Mouse (Mus musculus) heart, embryonic 10.5 days (tissue): ENCODE measurements around the gene Myo1f. TPM values are rescaled to one million over a fixed set of nuclear protein-coding genes. Genes with fewer than 3 reads are reported as not detected.
A peak's percentile ranks its signal among the peaks of the same experiment; 100 is the strongest.
"Not testable (repeated sequence)": the region's sequence is repeated elsewhere in the genome, so short reads cannot be mapped to it uniquely, and the experiment has no call there.

Source experiments
- DNase-seq: peaks from one replicate; pipeline ENCODE4 v3.0.0-alpha.2; 2017; ENCODE audit warnings: low spot score
- H3K27ac ChIP-seq: fragments of 300-500 bp; sonication (generic); 2 replicates; pipeline ENCODE4 v1.5.1; 2016; ENCODE audit warnings: mild to moderate bottlenecking
- H3K27me3 ChIP-seq: fragments of 300-500 bp; sonication (generic); 2 replicates; pipeline ENCODE4 v1.6.1; 2016; ENCODE audit warnings: mild to moderate bottlenecking; ENCODE audit not compliant: poor library complexity, insufficient read depth, severe bottlenecking
- H3K36me3 ChIP-seq: fragments of 300-500 bp; sonication (generic); 2 replicates; pipeline ENCODE4 v1.6.1; 2016; ENCODE audit warnings: mild to moderate bottlenecking, moderate library complexity
- H3K4me1 ChIP-seq: fragments of 300-500 bp; sonication (generic); 2 replicates; pipeline ENCODE4 v1.6.1; 2016; ENCODE audit warnings: mild to moderate bottlenecking
- H3K4me3 ChIP-seq: fragments of 300-500 bp; sonication (generic); 2 replicates; pipeline ENCODE4 v1.5.1; 2016; ENCODE audit warnings: mild to moderate bottlenecking, moderate library complexity
- H3K9me3 ChIP-seq: fragments of 300-500 bp; sonication (generic); 2 replicates; pipeline ENCODE4 v1.6.1; 2016; ENCODE audit warnings: mild to moderate bottlenecking, moderate library complexity
- WGBS: fragments of 180-500 bp; shearing (Covaris S2); methylation state at CpG from one replicate; pipeline ENCODE4 v1.1.7; 2016; 5-methylcytosine and 5-hydroxymethylcytosine counted together
- polyA plus RNA-seq: library from polyadenylated mRNA; unstranded; fragments of >200 nt; fragmentation: Nextera tagmentation; extraction: Ambion mirVana; gene quantifications from 2 replicates; pipeline ENCODE4 v1.2.1, GENCODE M21; 2016

Gene Myo1f
- polyA plus RNA-seq, 1 experiment from 2014 or later, result 1.4 TPM

DNA sequence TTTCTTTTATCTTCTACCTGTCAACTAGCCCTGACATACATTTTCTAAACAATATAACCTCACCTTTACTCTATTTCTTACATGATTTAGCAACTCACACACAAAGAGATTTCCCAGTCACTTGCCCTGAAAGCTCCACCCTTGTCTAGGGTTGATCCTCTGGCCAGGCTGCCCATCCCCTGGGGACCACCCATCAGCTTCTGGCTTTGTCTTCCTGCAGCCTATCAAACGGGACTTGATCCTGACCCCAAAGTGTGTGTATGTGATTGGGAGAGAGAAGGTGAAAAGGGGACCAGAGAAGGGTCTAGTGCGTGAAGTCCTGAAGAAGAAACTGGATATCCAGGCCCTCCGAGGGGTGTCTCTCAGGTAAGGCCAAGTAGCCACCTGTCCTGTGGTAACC, 45.3 kb downstream of the Myo1f start:
- no peak overlapping the region for H3K4me3 ChIP-seq
- H3K4me1 ChIP-seq, result no peaks in the 10 kb centered on the region
- peaks cover 13% of the 10 kb centered on the region; the same call in 1 of the 2 replicates for H3K9me3 ChIP-seq
- H3K27me3 ChIP-seq, result no peaks in the 10 kb centered on the region
- no peak for DNase-seq
- 67% methylated on average over 3 of the region's 3 CpGs for WGBS
- H3K27ac ChIP-seq, result no peak overlapping the region
- no peaks in the 10 kb centered on the region for H3K36me3 ChIP-seq

DNA sequence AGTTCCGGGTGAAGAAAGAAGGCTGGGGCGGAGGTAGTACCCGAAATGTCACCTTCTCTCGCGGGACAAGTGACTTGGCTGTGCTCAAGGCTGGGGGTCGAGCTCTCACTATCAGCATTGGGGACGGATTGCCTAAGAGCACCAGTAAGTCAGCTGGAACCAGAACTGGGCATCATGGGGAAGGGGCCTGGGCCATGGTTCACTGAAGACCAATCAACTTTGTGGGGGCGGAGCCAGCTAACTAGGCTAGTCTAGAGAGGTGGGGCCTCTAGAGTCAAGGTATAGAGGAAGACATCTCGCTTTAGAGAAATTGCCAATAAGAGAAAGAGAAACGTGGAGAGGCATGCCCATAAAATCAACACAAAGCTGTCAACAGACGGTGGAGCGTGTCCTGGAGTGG, 46.4 kb downstream of the Myo1f start:
- Histone ChIP-seq H3K27me3 (no peaks in the 10 kb centered on the region), H3K4me1 (no peaks in the 10 kb centered on the region), H3K9me3 (peaks cover 13% of the 10 kb centered on the region; the same call in 1 of the 2 replicates), H3K27ac (no peak overlapping the region), H3K36me3 (no peaks in the 10 kb centered on the region), H3K4me3 (no peak overlapping the region)
- no peak for DNase-seq
- WGBS, result 78% methylated on average over 12 of the region's 12 CpGs

DNA sequence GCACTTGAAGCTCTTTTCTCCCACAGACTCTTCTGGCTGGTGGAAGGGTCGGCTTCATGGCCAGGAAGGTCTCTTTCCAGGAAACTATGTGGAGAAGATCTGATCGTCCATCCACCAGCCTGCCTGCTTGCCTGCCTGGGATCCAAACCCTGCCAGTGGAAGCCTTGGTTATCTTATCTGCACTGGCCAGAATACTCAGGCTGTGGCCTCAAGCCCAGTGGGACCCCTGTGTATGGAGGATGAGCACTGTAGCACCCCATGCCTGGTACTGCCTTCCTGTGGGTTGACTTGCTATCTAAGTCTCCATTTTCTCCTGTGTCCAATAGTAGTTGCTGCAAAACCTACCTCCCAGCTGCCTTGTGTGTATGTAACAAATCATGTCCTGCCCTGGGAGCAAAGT, 51.8 kb downstream of the Myo1f start:
- DNase-seq, result no peak
- 0 out of 2 replicates have a peak overlapping the region, but pooled peaks have one; percentile 25 for H3K27ac ChIP-seq
- H3K9me3 ChIP-seq, result no peaks in the 10 kb centered on the region
- WGBS, result 30% methylated on average over 2 of the region's 2 CpGs
- 0 out of 2 replicates have a peak, but pooled peaks cover 4% of the 10 kb centered on the region for H3K4me1 ChIP-seq
- no peak overlapping the region for H3K4me3 ChIP-seq
- H3K27me3 ChIP-seq, result no peaks in the 10 kb centered on the region
- H3K36me3 ChIP-seq, result no peaks in the 10 kb centered on the region

DNA sequence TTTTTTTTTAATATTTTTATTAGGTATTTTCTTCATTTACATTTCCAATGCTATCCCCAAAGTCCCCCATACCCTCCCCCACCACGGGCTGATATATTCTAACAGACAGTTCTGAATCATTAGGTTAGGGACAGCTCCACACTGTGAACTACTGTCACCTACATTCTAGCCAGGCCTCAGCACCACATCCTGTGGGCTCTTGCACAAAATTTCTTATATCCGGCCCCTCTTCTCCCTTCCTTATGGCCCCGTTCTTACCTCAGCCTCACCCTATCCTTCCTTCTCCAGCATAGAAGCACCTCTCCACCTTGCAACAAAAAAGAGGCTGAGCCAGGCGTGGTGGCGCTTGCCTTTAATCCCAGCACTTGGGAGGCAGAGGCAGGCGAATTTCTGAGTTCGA, 55.0 kb downstream of the Myo1f start:
- WGBS, result 81% methylated on average over 7 of the region's 7 CpGs

DNA sequence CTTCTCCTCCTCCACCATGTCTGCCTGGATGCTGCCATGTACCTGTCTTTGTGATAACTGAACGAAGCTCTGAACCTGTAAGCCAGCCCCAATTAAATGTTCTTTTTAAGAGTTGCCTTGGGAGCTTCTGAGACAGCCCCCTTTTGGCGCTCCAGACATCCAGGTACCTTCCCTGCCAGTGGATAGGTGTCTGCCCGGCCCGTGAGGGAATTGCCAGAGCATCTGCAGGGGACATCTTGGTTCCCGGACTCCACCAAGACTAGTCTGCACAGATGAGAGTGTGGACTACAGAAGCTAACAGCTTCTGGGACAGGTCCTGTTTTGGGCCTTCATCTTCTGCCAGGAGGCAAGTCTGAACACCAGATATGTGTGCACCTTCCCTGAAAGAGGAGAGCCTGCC, 58.2 kb downstream of the Myo1f start:
- 79% methylated on average over 5 of the region's 5 CpGs for WGBS

More for the DNA sequence above, 55.0 kb downstream of the Myo1f start:
- DNase-seq, result no peak
- no peaks in the 10 kb centered on the region for H3K9me3 ChIP-seq
- H3K27ac ChIP-seq, result no peak overlapping the region
- no peaks in the 10 kb centered on the region for H3K36me3 ChIP-seq
- no peak overlapping the region for H3K4me3 ChIP-seq
- 0 out of 2 replicates have a peak, but pooled peaks cover 4% of the 10 kb centered on the region for H3K4me1 ChIP-seq
- H3K27me3 ChIP-seq, result no peaks in the 10 kb centered on the region

DNA sequence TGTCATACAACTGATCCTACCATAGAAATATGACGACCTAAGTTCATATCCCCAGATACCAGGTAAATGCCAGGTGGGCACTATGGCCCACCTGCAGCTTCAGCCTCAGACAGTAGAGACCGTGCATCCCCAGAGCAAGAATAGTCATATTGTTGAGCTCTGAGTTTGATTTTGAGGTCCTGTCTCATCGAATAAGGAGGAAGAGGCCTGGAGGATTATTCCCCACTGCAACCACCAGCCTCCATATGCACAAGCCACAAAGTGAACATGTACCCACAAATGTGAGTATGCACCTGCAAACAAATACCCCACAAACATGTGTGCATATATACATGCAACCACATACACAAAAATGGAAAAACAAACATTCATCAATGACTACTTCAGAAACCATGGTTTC, 71.8 kb downstream of the Myo1f start:
- peak; percentile 24 for DNase-seq
- WGBS, result 88% methylated on average over 3 of the region's 3 CpGs
- Histone ChIP-seq H3K4me3 (no peak overlapping the region), H3K4me1 (peaks cover 13% of the 10 kb centered on the region), H3K27me3 (no peaks in the 10 kb centered on the region), H3K27ac (no peak overlapping the region), H3K9me3 (no peaks in the 10 kb centered on the region), H3K36me3 (peaks cover 14% of the 10 kb centered on the region)

More for the DNA sequence above, 58.2 kb downstream of the Myo1f start:
- not testable (repeated sequence) for DNase-seq, H3K4me1 ChIP-seq, H3K36me3 ChIP-seq, H3K4me3 ChIP-seq, H3K9me3 ChIP-seq, H3K27me3 ChIP-seq, H3K27ac ChIP-seq

DNA sequence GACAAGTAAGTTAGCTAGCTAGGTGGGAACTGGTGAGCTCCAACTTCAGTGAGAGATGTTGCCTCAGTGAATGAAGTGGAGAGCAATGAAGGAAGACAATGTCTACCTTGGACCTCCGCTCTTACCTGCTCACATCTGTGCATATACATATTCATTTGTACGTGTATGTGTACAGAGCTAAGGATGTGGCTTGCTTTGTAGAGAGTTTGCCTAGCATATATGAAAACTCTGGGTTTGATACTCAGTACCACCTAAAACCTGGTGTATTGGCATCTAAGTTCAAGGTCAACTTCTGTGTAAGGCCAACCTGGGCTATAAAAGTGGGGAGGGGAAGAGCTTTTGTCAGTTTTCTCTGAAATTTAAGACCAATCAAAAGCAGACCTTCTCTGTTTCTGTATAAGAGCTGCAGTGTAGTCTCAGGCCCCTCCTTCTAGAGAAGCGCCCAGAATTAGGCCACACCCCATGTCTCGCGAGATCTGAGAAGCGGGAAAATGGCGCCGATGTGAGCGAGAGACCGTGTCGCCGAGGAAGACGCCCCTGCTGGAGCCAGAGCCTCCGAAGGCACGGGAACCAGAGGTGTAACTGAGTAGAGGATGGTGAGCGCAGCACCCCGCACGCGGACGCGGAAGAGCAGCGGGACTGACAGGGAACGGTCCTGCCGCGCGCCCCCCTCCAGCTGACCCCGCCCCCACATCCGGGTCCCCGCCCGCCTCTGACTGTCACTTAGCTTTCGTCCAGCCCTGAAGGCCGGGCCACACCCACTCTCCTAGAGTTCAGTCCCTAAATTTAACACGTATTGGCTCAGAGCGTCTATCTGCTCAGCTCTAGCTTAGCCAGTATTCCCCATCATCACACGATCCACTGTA, 73.3 kb downstream of the Myo1f start, which contains the start of gene Zfp414:
Zfp414 (plus strand) TSS at position 470 of the 866 bp plus-strand sequence.
- peak; percentile 96 for DNase-seq
- 3% methylated on average over 35 of the region's 35 CpGs for WGBS

DNA sequence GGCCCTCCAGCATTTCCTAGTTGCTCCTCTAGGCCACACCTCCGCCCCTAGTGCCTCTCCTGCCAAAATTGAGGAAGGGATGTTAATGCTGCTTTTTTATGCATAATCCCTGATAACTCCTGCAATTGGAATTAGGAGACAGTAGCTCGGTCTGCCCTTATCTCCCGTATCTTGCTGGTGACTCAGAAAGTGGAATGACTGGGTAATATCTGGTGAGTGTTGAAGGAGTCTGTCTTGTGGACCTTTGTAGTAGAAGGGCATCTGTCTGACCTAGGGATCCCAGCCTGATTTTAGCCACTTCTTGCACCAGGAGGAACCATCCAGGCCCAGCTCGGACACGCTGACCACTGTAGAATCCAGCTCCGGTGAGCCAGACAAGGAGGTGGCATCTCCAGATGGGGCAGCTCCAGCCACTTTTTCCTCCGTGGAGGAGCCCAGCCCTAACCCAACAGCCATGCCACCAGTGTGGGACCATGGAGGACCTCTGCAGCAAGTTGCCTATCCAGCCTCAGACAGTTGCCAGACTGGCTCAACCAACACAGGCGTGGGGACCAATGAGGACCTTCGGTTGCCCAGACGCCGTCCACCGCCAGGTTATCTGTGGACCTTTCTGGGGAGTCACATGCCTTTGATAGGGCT, 74.1 kb downstream of the Myo1f start:
- whole genome bisulfite sequencing, result 54% methylated on average over 12 of the region's 12 CpGs
- peaks cover 13% of the 10 kb centered on the region for H3K4me1 ChIP-seq
- DNase-seq, result no peak
- H3K27ac ChIP-seq, result peak overlapping the region; percentile 99
- H3K9me3 ChIP-seq, result no peaks in the 10 kb centered on the region
- H3K27me3 ChIP-seq, result no peaks in the 10 kb centered on the region
- peaks cover 22% of the 10 kb centered on the region for H3K36me3 ChIP-seq
- peak overlapping the region; percentile 82 for H3K4me3 ChIP-seq

More for the DNA sequence above, 73.3 kb downstream of the Myo1f start, which contains the start of gene Zfp414:
- no peaks in the 10 kb centered on the region for H3K27me3 ChIP-seq
- H3K4me1 ChIP-seq, result peaks cover 13% of the 10 kb centered on the region
- H3K36me3 ChIP-seq, result peaks cover 18% of the 10 kb centered on the region
- peak within 1 kb of the TSS; percentile 82 for H3K4me3 ChIP-seq
- peak within 1 kb of the TSS; percentile 99 for H3K27ac ChIP-seq
- no peaks in the 10 kb centered on the region for H3K9me3 ChIP-seq

DNA sequence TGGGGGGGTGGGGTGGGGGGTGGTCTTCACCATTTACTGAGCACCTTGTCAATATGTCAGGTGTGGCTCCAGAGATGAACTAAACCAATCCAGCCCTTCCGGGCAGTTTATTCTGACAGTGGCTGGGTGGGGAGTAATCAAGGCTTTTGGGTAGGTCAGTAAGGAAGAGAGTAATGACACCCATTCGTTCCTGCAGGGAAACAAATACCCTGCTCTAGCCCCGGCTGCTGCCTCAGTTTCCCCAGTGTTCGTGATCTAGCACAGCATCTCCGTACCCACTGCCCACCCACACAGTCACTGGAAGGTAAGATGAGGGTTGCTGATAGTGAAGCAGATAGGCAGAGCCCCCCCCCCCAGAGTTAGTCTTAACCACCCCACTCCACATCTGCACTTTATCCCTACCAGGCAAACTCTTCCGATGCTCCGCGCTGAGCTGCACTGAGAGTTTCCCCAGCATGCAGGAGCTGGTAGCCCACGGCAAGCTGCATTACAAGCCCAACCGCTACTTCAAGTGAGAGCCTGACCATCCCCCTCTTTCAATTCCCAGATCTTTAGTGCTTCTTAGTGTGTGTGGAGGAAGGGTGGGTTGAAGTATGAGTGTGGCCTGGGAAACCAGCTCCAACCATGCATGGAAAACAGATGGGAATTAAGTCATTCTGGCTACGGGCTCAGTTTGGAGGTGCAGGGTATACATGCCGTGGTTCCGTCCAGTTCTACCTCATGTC, 74.8 kb downstream of the Myo1f start:
- DNase-seq, result no peak
- Histone ChIP-seq H3K27ac (peak overlapping the region; percentile 99), H3K4me1 (peaks cover 13% of the 10 kb centered on the region), H3K27me3 (no peaks in the 10 kb centered on the region), H3K4me3 (peak overlapping the region; percentile 82), H3K9me3 (no peaks in the 10 kb centered on the region), H3K36me3 (peaks cover 24% of the 10 kb centered on the region)
- WGBS, result 84% methylated on average over 13 of the region's 13 CpGs

DNA sequence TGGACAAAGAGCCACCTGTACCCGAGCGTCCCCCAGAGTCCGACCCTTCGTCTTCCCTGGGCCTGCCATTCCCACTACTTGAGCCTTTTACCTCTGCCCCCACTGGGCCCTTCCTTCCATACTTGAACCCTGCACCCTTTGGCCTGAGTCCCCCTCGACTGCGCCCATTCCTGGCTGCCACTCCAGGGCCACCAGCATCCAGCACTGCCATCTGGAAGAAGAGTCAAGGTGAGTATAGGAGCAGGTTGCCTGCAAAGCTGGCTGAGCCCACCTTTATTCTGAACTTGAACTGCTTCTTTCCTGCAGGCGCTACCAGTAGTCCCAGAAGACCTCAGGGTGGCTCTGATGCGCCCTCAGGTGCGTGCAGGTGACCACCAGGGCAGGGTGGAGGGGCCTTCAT, 75.7 kb downstream of the Myo1f start:
- 94% methylated on average over 9 of the region's 9 CpGs for WGBS
- no peak for DNase-seq

DNA sequence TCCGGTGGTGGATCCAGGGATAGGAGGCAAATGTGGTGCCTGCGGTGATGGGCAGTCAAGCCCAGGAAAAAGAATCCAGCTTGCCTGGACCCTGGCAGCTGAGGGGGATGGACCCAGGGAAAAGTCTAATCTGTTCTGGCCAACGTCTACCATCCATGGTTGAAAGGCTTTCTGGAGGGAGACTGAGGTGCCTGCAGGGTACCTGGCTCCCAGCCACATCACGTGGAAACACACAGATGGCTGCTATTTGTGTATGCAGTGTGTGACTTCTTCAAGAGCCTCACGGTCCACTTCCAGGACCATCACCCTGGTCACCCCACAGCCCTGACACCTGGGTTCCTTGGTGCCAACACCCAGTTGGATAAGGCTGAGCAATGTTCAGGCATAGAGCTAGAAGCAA, 76.3 kb downstream of the Myo1f start:
- Histone ChIP-seq H3K27me3 (no peaks in the 10 kb centered on the region), H3K4me3 (no peak overlapping the region), H3K27ac (no peak overlapping the region), H3K4me1 (peaks cover 13% of the 10 kb centered on the region), H3K9me3 (no peaks in the 10 kb centered on the region), H3K36me3 (peaks cover 29% of the 10 kb centered on the region)
- DNase-seq, result no peak
- WGBS, result 85% methylated on average over 5 of the region's 5 CpGs

More for the DNA sequence above, 75.7 kb downstream of the Myo1f start:
- Histone ChIP-seq H3K4me1 (peaks cover 13% of the 10 kb centered on the region), H3K9me3 (no peaks in the 10 kb centered on the region), H3K27ac (no peak overlapping the region), H3K27me3 (no peaks in the 10 kb centered on the region), H3K4me3 (no peak overlapping the region), H3K36me3 (peaks cover 29% of the 10 kb centered on the region)

DNA sequence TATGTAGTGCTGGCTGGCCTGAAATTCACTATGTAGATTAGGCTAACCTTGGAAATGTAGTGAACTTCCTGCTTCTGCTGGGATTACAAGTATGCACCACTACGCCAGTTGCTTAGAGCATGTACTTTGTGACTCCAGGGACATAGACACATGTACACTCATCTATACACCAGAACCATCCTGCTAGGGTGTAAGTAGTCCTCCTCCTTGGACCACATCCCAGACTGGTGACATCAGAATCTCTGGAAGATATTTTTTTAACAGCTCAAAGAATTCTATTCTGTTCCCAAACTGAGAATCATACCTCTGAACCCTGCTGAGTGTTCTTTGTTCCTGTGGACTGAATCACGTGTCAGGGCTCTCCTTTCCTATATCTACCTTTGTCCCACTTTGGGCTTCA, 81.5 kb downstream of the Myo1f start:
- Histone ChIP-seq H3K4me3 (no peak overlapping the region), H3K27me3 (no peaks in the 10 kb centered on the region), H3K4me1 (peaks cover 9% of the 10 kb centered on the region), H3K9me3 (no peaks in the 10 kb centered on the region), H3K36me3 (peaks cover 37% of the 10 kb centered on the region), H3K27ac (no peak overlapping the region)
- DNase-seq, result no peak
- WGBS, result 85% methylated on average over 2 of the region's 2 CpGs
